Mouse (Mus musculus) G1E (cell line): ENCODE measurements around the gene Hnrnpa1.

ENCODE experiments used
- CTCF ChIP-seq: IDR thresholded peaks from 2 replicates; pipeline ENCODE4 v1.5.1; 2012; ENCODE audit warnings: low read depth, low read length, inconsistent platforms, mixed read lengths
- GATA1 ChIP-seq: IDR thresholded peaks from 2 replicates; pipeline ENCODE4 v1.6.1; 2012; ENCODE audit warnings: borderline replicate concordance, low read length, inconsistent platforms, mixed read lengths
- GATA2 ChIP-seq: IDR thresholded peaks from 2 replicates; pipeline ENCODE4 v1.6.1; 2012; ENCODE audit warnings: low read depth, low read length, inconsistent platforms, borderline replicate concordance
- POLR2AphosphoS5 ChIP-seq: IDR thresholded peaks from 2 replicates; pipeline ENCODE4 v1.6.1; 2012; ENCODE audit warnings: low read depth, low read length, inconsistent platforms; ENCODE audit not compliant: insufficient replicate concordance

GRCm38 (mm10) chr15:103256210-103256986, 16.2 kb downstream of the Hnrnpa1 start:
- TF ChIP-seq POLR2AphosphoS5 (no peak), GATA1 (no peak), CTCF (no peak), GATA2 (no peak)
